Mouse (Mus musculus) MEL (cell line): ENCODE data around the gene Actr10.

Experiments used
- CTCF ChIP-seq, 3 experiments: IDR thresholded peaks in 2 of 3; conservative IDR thresholded peaks in 1 of 3; 2 replicates each; pipeline ENCODE4 v1.5.1; 2011 to 2012; ENCODE audit warnings: low read length in 3 of 3, low read depth in 2 of 3, mild to moderate bottlenecking in 2 of 3, improper control_type of control experiment in 1 of 3, inconsistent platforms in 1 of 3, mixed read lengths in 1 of 3, moderate library complexity in 1 of 3; ENCODE audit not compliant: control insufficient read depth in 1 of 3, insufficient read depth in 1 of 3, poor library complexity in 1 of 3, severe bottlenecking in 1 of 3
- ELF1 ChIP-seq: IDR thresholded peaks from 2 replicates; pipeline ENCODE4 v1.6.1; 2014; ENCODE audit warnings: low read depth, mild to moderate bottlenecking, inconsistent platforms, low read length, improper control_type of control experiment, moderate library complexity
- EP300 ChIP-seq, 2 experiments: IDR thresholded peaks; 2 replicates each; pipeline ENCODE4 v1.6.1; 2011; ENCODE audit warnings: improper control_type of control experiment in 2 of 2, low read length in 2 of 2, low read depth in 1 of 2, mild to moderate bottlenecking in 1 of 2
- ETS1 ChIP-seq: IDR thresholded peaks from 2 replicates; pipeline ENCODE4 v1.6.1; 2012; ENCODE audit warnings: low read depth, mild to moderate bottlenecking, inconsistent platforms, low read length, improper control_type of control experiment, moderate library complexity
- JUND ChIP-seq: IDR thresholded peaks from 2 replicates; pipeline ENCODE4 v1.6.1; 2011; ENCODE audit warnings: low read depth, mild to moderate bottlenecking, improper control_type of control experiment, low read length
- MYC ChIP-seq: IDR thresholded peaks from 2 replicates; pipeline ENCODE4 v1.6.1; 2011; ENCODE audit warnings: low read depth, mild to moderate bottlenecking, low read length, improper control_type of control experiment, moderate library complexity
- POLR2A ChIP-seq, 2 experiments: IDR thresholded peaks; 2 replicates each; pipeline ENCODE4 v1.6.1; 2011 to 2012; ENCODE audit warnings: low read length in 2 of 2, mild to moderate bottlenecking in 2 of 2, control low read depth in 1 of 2, improper control_type of control experiment in 1 of 2, low read depth in 1 of 2, moderate library complexity in 1 of 2; ENCODE audit not compliant: control insufficient read depth in 1 of 2, insufficient read depth in 1 of 2, poor library complexity in 1 of 2
- RAD21 ChIP-seq: IDR thresholded peaks from 2 replicates; pipeline ENCODE4 v1.6.1; 2011; ENCODE audit warnings: mild to moderate bottlenecking, low read depth, low read length, improper control_type of control experiment
- USF2 ChIP-seq, 2 experiments: IDR thresholded peaks; 2 replicates each; pipeline ENCODE4 v1.6.1; 2011 to 2012; ENCODE audit warnings: improper control_type of control experiment in 2 of 2, low read length in 2 of 2, borderline replicate concordance in 1 of 2, inconsistent platforms in 1 of 2, low read depth in 1 of 2, mild to moderate bottlenecking in 1 of 2; ENCODE audit not compliant: insufficient read depth in 1 of 2

GRCm38 (mm10) chr12:70906867-70907266, 30.8 kb upstream of the Actr10 start:
- TF ChIP-seq ETS1: no peak
- no peak for TF ChIP-seq EP300 (IDR thresholded peaks at IDR 0.05; ENCODE audit: low read depth in 1 of 2, low read length in 2 of 2)
- no peak for TF ChIP-seq USF2 (IDR thresholded peaks at IDR 0.05; ENCODE audit: borderline replicate concordance in 1 of 2, insufficient read depth in 1 of 2, low read depth in 1 of 2, low read length in 2 of 2)
- TF ChIP-seq POLR2A (IDR thresholded peaks at IDR 0.05; ENCODE audit: control insufficient read depth in 1 of 2, insufficient read depth in 1 of 2, low read depth in 1 of 2, low read length in 2 of 2, poor library complexity in 1 of 2): no peak
- no peak for TF ChIP-seq CTCF (IDR thresholded peaks at IDR 0.05 in 2 of 3, conservative IDR thresholded peaks at IDR 0.05 in 1 of 3; ENCODE audit: control insufficient read depth in 1 of 3, insufficient read depth in 1 of 3, low read depth in 2 of 3, low read length in 3 of 3, poor library complexity in 1 of 3, severe bottlenecking in 1 of 3)
- TF ChIP-seq JUND: no peak
- no peak for TF ChIP-seq RAD21
- no peak for TF ChIP-seq MYC
- TF ChIP-seq ELF1: no peak
